8 mouse cellular contexts compared by ENCODE assay signal in genomic region chr16:97169901-97170512, GRCm38 (mm10). TPM values are rescaled to one million over a fixed set of nuclear protein-coding genes. Genes with fewer than 3 reads are reported as not detected.
DNase-seq lines count a peak whose midpoint lies in the region; ATAC-seq lines count a peak whose summit lies in the region.

No protein-coding gene starts in this region.

- intact Hi-C loops in heart, postnatal 36 days (cut with DNase I), result loop anchor here (5.0 to 10.0 kb wide), 2 partner anchors 273 to 315 kb away; no protein-coding TSS in a partner anchor

- H3K9me3 ChIP-seq in heart, embryonic 15.5 days (replicated peaks), result no peaks in the 10 kb centered on the region
- H3K9me3 ChIP-seq in forebrain, embryonic 15.5 days, result no peaks in the 10 kb centered on the region
- H3K9me3 ChIP-seq in limb, embryonic 12.5 days, result no peaks in the 10 kb centered on the region

- DNase-seq in heart, postnatal 36 days, result no peak
- DNase-seq in WW6 (ENCODE audit: low read depth, low spot score), result peak; percentile 5
- DNase-seq in right cerebral cortex, postnatal 25 days, result peak; percentile 71

- H3K36me3 ChIP-seq in heart, embryonic 15.5 days, result no peaks in the 10 kb centered on the region
- H3K36me3 ChIP-seq in forebrain, embryonic 15.5 days, result no peaks in the 10 kb centered on the region
- H3K36me3 ChIP-seq in limb, embryonic 12.5 days, result no peaks in the 10 kb centered on the region

- 2% methylated on average over 51 of the region's 51 CpGs for WGBS in heart, embryonic 15.5 days
- under 1% methylated on average over 49 of the region's 51 CpGs for WGBS in forebrain, embryonic 15.5 days
- 1% methylated on average over 49 of the region's 51 CpGs for WGBS in limb, embryonic 12.5 days

- peaks cover 17% of the 10 kb centered on the region for H3K4me1 ChIP-seq in heart, embryonic 15.5 days (replicated peaks)
- peaks cover 52% of the 10 kb centered on the region for H3K4me1 ChIP-seq in forebrain, embryonic 15.5 days
- H3K4me1 ChIP-seq in limb, embryonic 12.5 days (replicated peaks), result peaks cover 18% of the 10 kb centered on the region

- H3K27me3 ChIP-seq in heart, embryonic 15.5 days, result peaks cover 76% of the 10 kb centered on the region
- peaks cover 7% of the 10 kb centered on the region; the same call in 1 of the 2 replicates for H3K27me3 ChIP-seq in forebrain, embryonic 15.5 days
- H3K27me3 ChIP-seq in limb, embryonic 12.5 days, result peaks cover 86% of the 10 kb centered on the region

- H3K4me3 ChIP-seq in heart, embryonic 15.5 days, result peak overlapping the region; percentile 52
- peak overlapping the region; percentile 79 for H3K4me3 ChIP-seq in forebrain, embryonic 15.5 days
- H3K4me3 ChIP-seq in limb, embryonic 12.5 days (replicated peaks), result peak overlapping the region; percentile 56

- no peak overlapping the region for H3K27ac ChIP-seq in heart, embryonic 15.5 days
- peak overlapping the region; percentile 91 for H3K27ac ChIP-seq in forebrain, embryonic 15.5 days (replicated peaks)
- no peak overlapping the region for H3K27ac ChIP-seq in limb, embryonic 12.5 days

- peak overlapping the region; percentile 97 for H3K4me2 ChIP-seq in heart, embryonic 15.5 days
- H3K4me2 ChIP-seq in forebrain, embryonic 15.5 days (replicated peaks), result peak overlapping the region; percentile 82
- H3K4me2 ChIP-seq in limb, embryonic 12.5 days, result peak overlapping the region; percentile 91

- no peak for ATAC-seq in heart, embryonic 15.5 days (replicated peaks; ENCODE audit: insufficient number of reproducible peaks, insufficient read depth, low FRiP score, low read depth)
- ATAC-seq in forebrain, embryonic 15.5 days (replicated peaks), result peak; percentile 39
- ATAC-seq in limb, embryonic 12.5 days (ENCODE audit: insufficient number of reproducible peaks, insufficient read depth, low FRiP score, low TSS enrichment, low read depth), result no peak; the same call in 1 of the 2 replicates
- ATAC-seq in inflammation-experienced regulatory T-cells, adult 6 months, result no peak
- ATAC-seq in megakaryocyte progenitor cell, adult 5-6 weeks (replicated peaks; ENCODE audit: poor library complexity), result no peak

- H3K9ac ChIP-seq in heart, embryonic 15.5 days, result peak overlapping the region; percentile 27
- H3K9ac ChIP-seq in forebrain, embryonic 15.5 days (replicated peaks), result peak overlapping the region; percentile 92
- H3K9ac ChIP-seq in limb, embryonic 12.5 days (replicated peaks), result peak overlapping the region; percentile 50

RNA-seq across cellular contexts. Expression of gene Dscam, which starts 0.5 kb away (rescaled TPM):
- 0.03 TPM in 1 of 2 replicates, not detected in the other for polyA plus RNA-seq in heart, embryonic 15.5 days (2015; fragmentation: Nextera tagmentation; extraction: Ambion mirVana)
- total RNA-seq in heart, postnatal 36 days (2021), result not detected
- polyA plus RNA-seq in forebrain, embryonic 15.5 days (2015; fragmentation: Nextera tagmentation; extraction: Ambion mirVana), result 7.7 and 8.0 TPM in 2 replicates
- 0.08 TPM in 1 of 2 replicates, not detected in the other for polyA plus RNA-seq in limb, embryonic 12.5 days (2016; fragmentation: Nextera tagmentation; extraction: Ambion mirVana)
- polyA plus RNA-seq in inflammation-experienced regulatory T-cells, adult 6 months (2017; shearing (Covaris generic)), result 1 to 10 TPM in 2 of 3 experiments, under 1 TPM in 1; 0.79 to 2.3 (median 1.0) TPM
- total RNA-seq in megakaryocyte progenitor cell, adult 5-6 weeks (2015), result 0.15 TPM in 1 of 2 replicates, not detected in the other
- 0.07 TPM in 1 of 2 replicates, not detected in the other for total RNA-seq in megakaryocyte progenitor cell, adult 5-6 weeks (2017)

Comparison
In these comparisons a context has a peak if more than half of its experiments do, and no peak if none do; other contexts are left out.
1. H3K9ac ChIP-seq: peak in every context shown above with its lines; median percentile 92 in forebrain, embryonic 15.5 days; 50 in limb, embryonic 12.5 days; 27 in heart, embryonic 15.5 days.
2. DNase-seq: peak in WW6 (single experiment) and right cerebral cortex, postnatal 25 days (single experiment); none in heart, postnatal 36 days (0 of 2).
3. Peak in every context shown above with its lines, with median percentiles within 50 percentile points of each other: H3K4me2 ChIP-seq and H3K4me3 ChIP-seq.